ENCODE assay signal across 9 mouse cellular contexts in genomic region chr12:29695194-29695593, GRCm38 (mm10).
A peak's percentile ranks its signal among the peaks of the same experiment; 100 is the strongest.
DNase-seq lines count a peak whose midpoint lies in the region; ATAC-seq lines count a peak whose summit lies in the region.
"Had no signal": no experiment of that assay in that cellular context is flagged by ENCODE, and none has a peak within 500 bp of the region (broad histone marks: within the 10 kb centered on the region; RNA-seq: fewer than 3 reads in every experiment).

No protein-coding gene starts in this region.

- H3K9ac ChIP-seq in forebrain, embryonic 13.5 days = no peak overlapping the region
- H3K9ac ChIP-seq in forebrain, embryonic 11.5 days (ENCODE audit: low read length) = no peak overlapping the region

- 39% methylated on average over 2 of the region's 2 CpGs for WGBS in forebrain, embryonic 13.5 days
- 44% methylated on average over 2 of the region's 2 CpGs for WGBS in forebrain, embryonic 11.5 days

- H3K9me3 ChIP-seq in forebrain, embryonic 13.5 days (replicated peaks) = no peaks in the 10 kb centered on the region
- H3K9me3 ChIP-seq in forebrain, embryonic 11.5 days (ENCODE audit: control insufficient read depth, low read length) = no peaks in the 10 kb centered on the region

- no peak overlapping the region for H3K4me2 ChIP-seq in forebrain, embryonic 13.5 days
- no peak overlapping the region for H3K4me2 ChIP-seq in forebrain, embryonic 11.5 days (ENCODE audit: low read depth, low read length, severe bottlenecking)

- H3K27me3 ChIP-seq in forebrain, embryonic 13.5 days = peaks cover 7% of the 10 kb centered on the region; the same call in 1 of the 2 replicates
- peaks cover 10% of the 10 kb centered on the region for H3K27me3 ChIP-seq in forebrain, embryonic 11.5 days (ENCODE audit: control insufficient read depth, insufficient read depth, low read length)

- peak overlapping the region; percentile 49; the same call in 1 of the 2 replicates for H3K27ac ChIP-seq in forebrain, embryonic 13.5 days
- no peak overlapping the region for H3K27ac ChIP-seq in forebrain, embryonic 11.5 days (ENCODE audit: low read depth, low read length)

- H3K4me1 ChIP-seq in forebrain, embryonic 13.5 days = peaks cover 60% of the 10 kb centered on the region
- peaks cover 16% of the 10 kb centered on the region for H3K4me1 ChIP-seq in forebrain, embryonic 11.5 days (replicated peaks; ENCODE audit: control insufficient read depth, insufficient read depth, low read length)

- DNase-seq in forebrain, embryonic 11.5 days (ENCODE audit: low spot score) = no peak
- peak; percentile 88 for DNase-seq in right cerebral cortex, adult 18-20 months
- DNase-seq in right cerebral cortex, postnatal 4 days = no peak
- DNase-seq in layer of hippocampus, postnatal 14 days (ENCODE audit: low spot score in 2 of 2) = peak; percentile 55 to 76
- DNase-seq in telencephalon, adult 2 months (ENCODE audit: low read depth, low spot score) = peak; percentile 96
- DNase-seq in natural killer cell, adult 2 months (ENCODE audit: low spot score in 2 of 2) = no peak
- DNase-seq in embryo, embryonic 10 days (ENCODE audit: low spot score) = no peak
- DNase-seq: thymus, postnatal 25 days had no signal

- H3K36me3 ChIP-seq in forebrain, embryonic 13.5 days (ENCODE audit: poor library complexity, severe bottlenecking) = no peaks in the 10 kb centered on the region
- H3K36me3 ChIP-seq in forebrain, embryonic 11.5 days (ENCODE audit: control insufficient read depth, insufficient read depth, low read length) = no peaks in the 10 kb centered on the region

- no peak for ATAC-seq in forebrain, embryonic 13.5 days
- ATAC-seq in forebrain, embryonic 11.5 days (replicated peaks; ENCODE audit: low FRiP score) = no peak

- H3K4me3 ChIP-seq in forebrain, embryonic 13.5 days = no peak overlapping the region
- no peak overlapping the region for H3K4me3 ChIP-seq in forebrain, embryonic 11.5 days (ENCODE audit: low read depth, low read length)

Comparison
In these comparisons a context has a peak if more than half of its experiments do, and no peak if none do; other contexts are left out.
1. DNase-seq: peak in right cerebral cortex, adult 18-20 months (single experiment), layer of hippocampus, postnatal 14 days (2 of 2) and telencephalon, adult 2 months (single experiment); none in forebrain, embryonic 11.5 days (single experiment), right cerebral cortex, postnatal 4 days (single experiment), natural killer cell, adult 2 months (0 of 2) and embryo, embryonic 10 days (single experiment).